Mouse (Mus musculus) small intestine, adult 2 months (tissue): ENCODE results near the gene Dhrs3.

Experiments
- CTCF ChIP-seq: fragments of 200-500 bp; IDR thresholded peaks from 2 replicates; pipeline ENCODE4 v1.5.1; 2012; ENCODE audit warnings: low read depth, mild to moderate bottlenecking, control low read depth, inconsistent platforms, low read length, moderate library complexity, mixed read lengths; ENCODE audit not compliant: insufficient replicate concordance, insufficient read length; ENCODE audit errors: extremely low read depth
- POLR2A ChIP-seq: fragments of 200-500 bp; IDR thresholded peaks from 2 replicates; pipeline ENCODE4 v1.6.1; 2012; ENCODE audit warnings: low read depth, mild to moderate bottlenecking, control low read depth, inconsistent platforms, low read length, moderate library complexity

DNA sequence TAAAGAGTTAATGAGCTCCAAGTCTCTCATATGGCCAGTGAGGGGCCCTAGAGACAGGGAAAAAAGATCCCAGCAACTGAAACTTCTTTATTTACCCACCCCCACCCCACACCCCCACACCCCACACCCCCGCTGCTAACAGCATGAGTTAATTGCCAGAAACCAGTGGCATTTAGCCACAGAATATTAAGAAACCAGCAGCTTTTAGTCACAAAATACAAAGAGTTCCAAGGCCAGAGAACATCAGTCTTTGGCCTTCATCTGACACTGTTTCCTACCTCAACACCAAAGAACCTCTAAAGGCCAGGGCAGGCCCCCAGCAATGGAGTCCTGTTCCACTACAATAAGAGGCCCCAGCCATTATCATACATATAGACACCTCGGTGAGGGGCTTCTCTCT lies 11.3 kb upstream of the Dhrs3 start:
- TF ChIP-seq CTCF: no peak
- no peak for TF ChIP-seq POLR2A
